Mouse (Mus musculus): Measurements from ENCODE around the gene Fktn.

The Fktn gene

GRCm38 (mm10) chr4:53825821-53826605 lies 112.2 kb downstream of the Fktn start, which contains the start of gene Tmem38b:
Gene Tmem38b (plus strand): TSS chr4:53826045.
- ATAC-seq (ENCODE audit: low TSS enrichment) = peak; percentile 82

- ATAC-seq (ENCODE audit: low TSS enrichment) = no peak
Measured at GRCm38 (mm10) chr4:53826641-53827248, 112.9 kb downstream of the Fktn start.

All from frontal cortex, adult (tissue).